Mouse (Mus musculus) embryonic fibroblast, embryonic 13.5 days (primary cell): ENCODE results near the gene Pnrc1. TPM values are rescaled to one million over a fixed set of nuclear protein-coding genes. Genes with fewer than 3 reads are reported as not detected.

Source experiments
- H3K27ac ChIP-seq: 2 replicates; pipeline ENCODE4 v1.5.1; 2012; ENCODE audit warnings: low read length, control low read depth, inconsistent platforms; ENCODE audit not compliant: insufficient read depth
- H3K4me1 ChIP-seq: 2 replicates; pipeline ENCODE4 v1.6.1; 2011; ENCODE audit warnings: low read length; ENCODE audit not compliant: control insufficient read depth, insufficient read depth
- H3K4me3 ChIP-seq: 2 replicates; pipeline ENCODE4 v1.5.1; 2011; ENCODE audit warnings: mild to moderate bottlenecking, control low read depth, low read length; ENCODE audit not compliant: insufficient read depth
- CTCF ChIP-seq: IDR thresholded peaks from 2 replicates; pipeline ENCODE4 v1.5.1; 2011; ENCODE audit warnings: mild to moderate bottlenecking, control low read depth, low read length, moderate library complexity, borderline replicate concordance; ENCODE audit not compliant: insufficient read depth
- POLR2A ChIP-seq: IDR thresholded peaks from 2 replicates; pipeline ENCODE4 v1.6.1; 2011; ENCODE audit warnings: low read depth, mild to moderate bottlenecking, control low read depth, low read length, moderate library complexity
- polyA plus RNA-seq: library from polyadenylated mRNA; stranded (reverse); fragments of >200 nt; gene quantifications from 2 replicates; pipeline ENCODE4 v1.2.4, GENCODE M21; 2011; ENCODE audit warnings: low read depth; ENCODE audit not compliant: missing spikeins, insufficient read length

The Pnrc1 gene
- polyA plus RNA-seq, 1 experiment = 66.6 TPM

GRCm38 (mm10) chr4:33264979-33265726, 24.8 kb downstream of the Pnrc1 start:
- Histone ChIP-seq H3K4me3 (no peak overlapping the region), H3K4me1 (no peaks in the 10 kb centered on the region), H3K27ac (no peak overlapping the region)
- TF ChIP-seq CTCF (no peak), POLR2A (no peak)

GRCm38 (mm10) chr4:33262897-33263296, 27.1 kb downstream of the Pnrc1 start:
- no peak overlapping the region for H3K4me3 ChIP-seq
- H3K4me1 ChIP-seq = no peaks in the 10 kb centered on the region
- no peak for TF ChIP-seq CTCF
- no peak for TF ChIP-seq POLR2A
- H3K27ac ChIP-seq = no peak overlapping the region

GRCm38 (mm10) chr4:33261311-33261753, 28.6 kb downstream of the Pnrc1 start:
- TF ChIP-seq POLR2A = no peak
- TF ChIP-seq CTCF = no peak
- Histone ChIP-seq H3K27ac (peak overlapping the region; percentile 43), H3K4me3 (no peak overlapping the region), H3K4me1 (no peaks in the 10 kb centered on the region)

- Histone ChIP-seq H3K4me3 (no peak overlapping the region), H3K4me1 (no peaks in the 10 kb centered on the region), H3K27ac (peak overlapping the region; percentile 65)
- no peak for TF ChIP-seq POLR2A
- TF ChIP-seq CTCF = no peak
Observed at GRCm38 (mm10) chr4:33260311-33260710, 29.7 kb downstream of the Pnrc1 start.

GRCm38 (mm10) chr4:33257263-33257964, 32.5 kb downstream of the Pnrc1 start:
- no peak for TF ChIP-seq CTCF
- no peak for TF ChIP-seq POLR2A
- Histone ChIP-seq H3K27ac (no peak overlapping the region), H3K4me1 (no peaks in the 10 kb centered on the region), H3K4me3 (no peak overlapping the region)

GRCm38 (mm10) chr4:33254706-33255105, 35.3 kb downstream of the Pnrc1 start:
- TF ChIP-seq CTCF (no peak), POLR2A (no peak)
- Histone ChIP-seq H3K4me3 (no peak overlapping the region), H3K4me1 (peaks cover 2% of the 10 kb centered on the region; the same call in 1 of the 2 replicates), H3K27ac (no peak overlapping the region)

- Histone ChIP-seq H3K4me3 (no peak overlapping the region), H3K27ac (no peak overlapping the region), H3K4me1 (peaks cover 2% of the 10 kb centered on the region; the same call in 1 of the 2 replicates)
- no peak for TF ChIP-seq POLR2A
- no peak for TF ChIP-seq CTCF
Observed at GRCm38 (mm10) chr4:33250867-33251266, 39.1 kb downstream of the Pnrc1 start.

- TF ChIP-seq POLR2A = no peak
- no peak for TF ChIP-seq CTCF
- no peak overlapping the region; the same call in 1 of the 2 replicates for H3K27ac ChIP-seq
- H3K4me3 ChIP-seq = no peak overlapping the region
- peaks cover 2% of the 10 kb centered on the region; the same call in 1 of the 2 replicates for H3K4me1 ChIP-seq
Observed at GRCm38 (mm10) chr4:33249716-33250230, 40.2 kb downstream of the Pnrc1 start.

- Histone ChIP-seq H3K4me1 (peaks cover 2% of the 10 kb centered on the region; the same call in 1 of the 2 replicates), H3K27ac (peak overlapping the region; percentile 77), H3K4me3 (peak overlapping the region; percentile 19)
- TF ChIP-seq CTCF (no peak), POLR2A (no peak)
Observed at GRCm38 (mm10) chr4:33248915-33249314, 41.0 kb downstream of the Pnrc1 start.
